Mouse (Mus musculus) liver, adult 2 months (tissue): ENCODE data around the gene Sar1a. TPM values are rescaled to one million over a fixed set of nuclear protein-coding genes. Genes with fewer than 3 reads are reported as not detected.

ENCODE experiments used
- DNase-seq: peaks from one replicate; pipeline ENCODE4 v3.0.0-alpha.2; 2011; ENCODE audit warnings: low read depth, low spot score; ENCODE audit errors: extremely low read depth
- H3K27ac ChIP-seq: fragments of 200-500 bp; replicated peaks from 2 replicates; pipeline ENCODE4 v1.5.1; 2012; ENCODE audit warnings: low read depth, mild to moderate bottlenecking, control low read depth, inconsistent platforms, low read length; ENCODE audit not compliant: insufficient read depth
- H3K27me3 ChIP-seq: fragments of 200-500 bp; 2 replicates; pipeline ENCODE4 v1.6.1; 2012; ENCODE audit warnings: mild to moderate bottlenecking, moderate library complexity, low read length, inconsistent platforms; ENCODE audit not compliant: control insufficient read depth, insufficient read depth
- H3K36me3 ChIP-seq: fragments of 200-500 bp; 2 replicates; pipeline ENCODE4 v1.6.1; 2012; ENCODE audit warnings: low read length, inconsistent platforms; ENCODE audit not compliant: control insufficient read depth, insufficient read depth
- H3K4me1 ChIP-seq: fragments of 200-500 bp; 2 replicates; pipeline ENCODE4 v1.6.1; 2011; ENCODE audit warnings: low read length; ENCODE audit not compliant: control insufficient read depth, insufficient read depth
- H3K4me3 ChIP-seq: fragments of 200-500 bp; 2 replicates; pipeline ENCODE4 v1.5.1; 2011; ENCODE audit warnings: low read depth, mild to moderate bottlenecking, control low read depth, low read length, moderate library complexity; ENCODE audit not compliant: insufficient read depth
- H3K79me2 ChIP-seq: fragments of 200-500 bp; 2 replicates; pipeline ENCODE4 v1.6.1; 2012; ENCODE audit warnings: inconsistent platforms, mild to moderate bottlenecking, low read length, moderate library complexity; ENCODE audit not compliant: control insufficient read depth, insufficient read depth
- H3K9ac ChIP-seq: fragments of 200-500 bp; 2 replicates; pipeline ENCODE4 v1.6.1; 2012; ENCODE audit warnings: low read depth, mild to moderate bottlenecking, control low read depth, inconsistent platforms, low read length
- CTCF ChIP-seq: fragments of 200-500 bp; IDR thresholded peaks from 2 replicates; pipeline ENCODE4 v1.5.1; 2011; ENCODE audit warnings: low read depth, low read length, control low read depth
- POLR2A ChIP-seq: fragments of 200-500 bp; IDR thresholded peaks from 2 replicates; pipeline ENCODE4 v1.6.1; 2011; ENCODE audit warnings: low read length, control low read depth; ENCODE audit not compliant: insufficient read depth; ENCODE audit errors: extremely low read depth
- WGBS: fragments of 180-500 bp; shearing (Covaris S2); methylation state at CpG from one replicate; pipeline ENCODE4 v1.1.7; 2018; 5-methylcytosine and 5-hydroxymethylcytosine counted together
- polyA plus RNA-seq: library from polyadenylated mRNA; depleted of rRNA; stranded (reverse); fragments of >200 nt; gene quantifications from 2 replicates; pipeline ENCODE4 v1.2.3, GENCODE M21; 2012
- total RNA-seq: library from RNA; depleted of rRNA; stranded (reverse); fragments of >200 nt; gene quantifications from 2 replicates; pipeline ENCODE4 v1.2.3, GENCODE M21; 2014

Gene Sar1a
- total and polyA plus RNA-seq, 2 experiments: 53.2 to 73.0 TPM

GRCm38 (mm10) chr10:61722215-61722614 is 42.1 kb downstream of the Sar1a start:
- Histone ChIP-seq H3K9ac (no peak overlapping the region), H3K27ac (peak overlapping the region; percentile 45; the same call in 1 of the 2 replicates), H3K36me3 (no peaks in the 10 kb centered on the region), H3K27me3 (no peaks in the 10 kb centered on the region), H3K79me2 (0 out of 2 replicates have a peak, but pooled peaks cover 8% of the 10 kb centered on the region), H3K4me3 (no peak overlapping the region), H3K4me1 (peaks cover 9% of the 10 kb centered on the region)
- TF ChIP-seq CTCF (no peak), POLR2A (no peak)
- DNase-seq: peak; percentile 68
- WGBS: 45% methylated on average over 3 of the region's 3 CpGs

- H3K4me1 ChIP-seq: peaks cover 6% of the 10 kb centered on the region
- no peak overlapping the region for H3K27ac ChIP-seq
- H3K9ac ChIP-seq: no peak overlapping the region
These were observed 43.2 kb downstream of the Sar1a start for GRCm38 (mm10) chr10:61723271-61723670.

GRCm38 (mm10) chr10:61729181-61729580 is 49.1 kb downstream of the Sar1a start:
- WGBS: 90% methylated on average over 11 of the region's 11 CpGs
- Histone ChIP-seq H3K4me3 (no peak overlapping the region), H3K9ac (no peak overlapping the region), H3K27ac (no peak overlapping the region), H3K36me3 (peaks cover 16% of the 10 kb centered on the region), H3K27me3 (no peaks in the 10 kb centered on the region), H3K4me1 (no peaks in the 10 kb centered on the region), H3K79me2 (no peaks in the 10 kb centered on the region)
- TF ChIP-seq POLR2A (no peak), CTCF (no peak)
- no peak for DNase-seq

More at GRCm38 (mm10) chr10:61723271-61723670, 43.2 kb downstream of the Sar1a start:
- WGBS: 61% methylated on average over 6 of the region's 6 CpGs
- Histone ChIP-seq H3K79me2 (0 out of 2 replicates have a peak, but pooled peaks cover 8% of the 10 kb centered on the region), H3K4me3 (no peak overlapping the region), H3K36me3 (peaks cover 4% of the 10 kb centered on the region), H3K27me3 (no peaks in the 10 kb centered on the region)
- DNase-seq: peak; percentile 49
- TF ChIP-seq CTCF (no peak), POLR2A (no peak)

GRCm38 (mm10) chr10:61730171-61730570 is 50.1 kb downstream of the Sar1a start:
- no peak for DNase-seq
- Histone ChIP-seq H3K79me2 (no peaks in the 10 kb centered on the region), H3K27me3 (no peaks in the 10 kb centered on the region), H3K9ac (no peak overlapping the region), H3K27ac (no peak overlapping the region), H3K4me3 (no peak overlapping the region), H3K36me3 (peaks cover 16% of the 10 kb centered on the region), H3K4me1 (no peaks in the 10 kb centered on the region)
- WGBS: 97% methylated on average over 6 of the region's 6 CpGs
- no peak for TF ChIP-seq CTCF
- no peak for TF ChIP-seq POLR2A

GRCm38 (mm10) chr10:61734377-61734776 is 54.3 kb downstream of the Sar1a start:
- H3K27ac ChIP-seq: no peak overlapping the region
- peaks cover 7% of the 10 kb centered on the region; the same call in 1 of the 2 replicates for H3K36me3 ChIP-seq
- no peaks in the 10 kb centered on the region for H3K4me1 ChIP-seq
- no peak overlapping the region for H3K4me3 ChIP-seq
- DNase-seq: peak; percentile 93
- H3K79me2 ChIP-seq: no peaks in the 10 kb centered on the region
- WGBS: 13% methylated on average over 3 of the region's 3 CpGs
- TF ChIP-seq CTCF: peak; percentile 89
- no peak for TF ChIP-seq POLR2A
- H3K27me3 ChIP-seq: no peaks in the 10 kb centered on the region
- no peak overlapping the region for H3K9ac ChIP-seq

- no peak overlapping the region for H3K27ac ChIP-seq
- DNase-seq: no peak
- H3K4me1 ChIP-seq: peaks cover 3% of the 10 kb centered on the region
- no peaks in the 10 kb centered on the region for H3K79me2 ChIP-seq
- 88% methylated on average over 10 of the region's 10 CpGs for WGBS
- H3K4me3 ChIP-seq: no peak overlapping the region
- H3K36me3 ChIP-seq: no peaks in the 10 kb centered on the region; the same call in 1 of the 2 replicates
- no peak for TF ChIP-seq POLR2A
- no peak for TF ChIP-seq CTCF
- no peak overlapping the region for H3K9ac ChIP-seq
- no peaks in the 10 kb centered on the region for H3K27me3 ChIP-seq
These were observed 56.6 kb downstream of the Sar1a start for GRCm38 (mm10) chr10:61736671-61737078.
